Mouse (Mus musculus): Measurements from ENCODE around the gene Il18.
"Not testable (repeated sequence)": the region's sequence is repeated elsewhere in the genome, so short reads cannot be mapped to it uniquely, and the experiment has no call there.

Gene Il18

GRCm38 (mm10) chr9:50603998-50604324 is 49.3 kb downstream of the Il18 start:
- no peak for DNase-seq (ENCODE audit: low spot score)

DNA sequence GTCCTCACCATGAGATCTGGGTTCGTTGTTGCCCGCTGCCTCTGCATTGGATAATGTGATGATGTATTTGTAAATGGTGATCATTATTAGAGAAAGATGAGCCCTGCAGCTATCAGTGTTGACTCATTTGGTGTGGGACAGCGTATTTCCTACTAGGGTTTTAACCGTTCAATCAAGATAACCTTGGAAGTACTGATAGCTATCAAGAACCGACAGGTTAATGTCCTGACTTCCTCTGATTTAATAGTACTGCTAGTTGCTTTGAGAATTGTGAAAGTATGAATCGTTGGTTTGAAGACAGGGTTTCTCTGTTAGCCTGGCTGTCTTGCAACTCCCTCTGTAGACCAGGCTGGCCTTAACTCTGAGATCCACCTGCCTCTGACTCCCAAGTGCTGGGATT is 49.7 kb downstream of the Il18 start:
- no peak for DNase-seq (ENCODE audit: low spot score)

- DNase-seq (ENCODE audit: low spot score) = no peak
Measured at GRCm38 (mm10) chr9:50612115-50612514, 57.5 kb downstream of the Il18 start.

GRCm38 (mm10) chr9:50616161-50616560 is 61.5 kb downstream of the Il18 start:
- no peak for DNase-seq (ENCODE audit: low spot score)

DNA sequence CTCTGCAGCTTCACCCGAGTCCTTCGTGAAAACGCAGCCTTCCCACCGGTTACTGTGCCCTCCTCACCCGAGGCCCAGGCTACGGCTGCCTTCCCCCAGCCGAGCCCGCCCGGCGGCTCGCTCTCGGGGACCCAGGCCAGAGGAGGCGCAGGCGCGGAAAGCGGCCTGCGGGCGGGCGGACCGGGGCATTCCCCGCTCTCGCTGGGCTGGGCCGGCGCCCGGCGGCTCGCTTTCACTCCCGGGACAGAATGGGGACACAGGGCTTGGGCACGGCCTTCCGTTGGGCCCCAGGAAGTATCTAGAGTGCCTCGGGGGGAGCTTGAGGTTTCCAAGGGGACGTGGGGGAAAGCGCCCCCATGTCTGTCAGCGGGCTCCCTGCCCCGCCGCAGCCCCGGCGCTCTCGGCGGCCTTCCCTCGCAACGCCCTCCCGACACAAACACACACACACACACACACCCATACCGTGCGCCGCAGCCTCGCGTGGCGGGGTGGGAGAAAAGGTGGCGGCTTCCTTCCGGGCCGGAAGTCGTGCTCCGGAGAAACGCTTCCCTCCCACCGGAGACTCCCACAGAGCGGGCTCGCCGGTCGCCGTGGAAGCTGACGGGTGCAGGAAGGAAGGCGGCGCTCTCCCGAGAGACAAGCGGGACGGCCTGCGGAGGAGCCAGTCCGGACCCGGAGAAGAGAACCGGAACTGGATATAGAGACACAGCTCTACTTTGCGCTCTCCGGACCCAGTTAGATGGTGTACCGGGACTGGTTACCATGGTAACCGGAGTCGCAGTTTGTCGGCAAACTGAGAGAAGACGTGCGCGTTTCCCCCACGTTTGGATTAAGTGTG is 62.4 kb downstream of the Il18 start, which contains the start of the genes Pih1d2 and Nkapd1:
Pih1d2 (plus strand) TSS at position 556 of the 838 bp plus-strand sequence.
Nkapd1 (minus strand) TSS at position 699 of the 838 bp plus-strand sequence.
- DNase-seq (ENCODE audit: low spot score) = peak; percentile 87

GRCm38 (mm10) chr9:50617794-50618330 is 63.2 kb downstream of the Il18 start:
- DNase-seq (ENCODE audit: low spot score) = no peak

GRCm38 (mm10) chr9:50630903-50631302 is 76.3 kb downstream of the Il18 start:
- not testable (repeated sequence) for DNase-seq (ENCODE audit: low spot score)
